Mouse (Mus musculus) v-Abl transformed pro-B cells (cell line): ENCODE data around the gene Tenm3.

Source experiments
- in situ Hi-C, 2 experiments: fragments of 400-800 bp; cut with MboI; formaldehyde crosslinking; loops; one replicate each; pipeline ENCODE4 v1.15.1; 2025; ENCODE audit not compliant: unreplicated experiment in 2 of 2

Gene Tenm3

DNA sequence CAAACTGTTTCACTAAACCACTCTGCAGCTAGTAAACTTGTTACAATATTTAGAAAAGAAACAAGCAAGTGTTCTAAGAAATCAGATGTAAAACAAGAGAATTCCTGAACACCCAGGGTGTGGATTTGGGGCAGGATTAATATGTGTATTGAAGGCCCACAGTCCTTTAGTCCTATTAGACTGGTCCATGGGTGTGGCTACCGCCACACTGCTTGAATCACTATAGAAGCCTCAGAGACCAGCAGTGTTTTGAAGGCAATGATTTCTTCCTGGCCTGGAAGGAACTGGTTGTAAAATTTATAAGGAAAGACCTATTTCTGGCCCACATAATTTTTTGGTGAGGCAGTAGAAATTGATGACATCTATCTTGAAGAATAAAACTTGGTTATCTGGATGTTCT is 33.1 kb downstream of the Tenm3 start:
- in situ Hi-C loops = no loop called here

GRCm38 (mm10) chr8:48809104-48809503 is 34.6 kb downstream of the Tenm3 start:
- in situ Hi-C loops = no loop called here

- in situ Hi-C loops = no loop called here
Measured at GRCm38 (mm10) chr8:48803070-48803469, 40.7 kb downstream of the Tenm3 start.

- in situ Hi-C loops = no loop called here
Measured at GRCm38 (mm10) chr8:48802231-48802630, 41.5 kb downstream of the Tenm3 start.

DNA sequence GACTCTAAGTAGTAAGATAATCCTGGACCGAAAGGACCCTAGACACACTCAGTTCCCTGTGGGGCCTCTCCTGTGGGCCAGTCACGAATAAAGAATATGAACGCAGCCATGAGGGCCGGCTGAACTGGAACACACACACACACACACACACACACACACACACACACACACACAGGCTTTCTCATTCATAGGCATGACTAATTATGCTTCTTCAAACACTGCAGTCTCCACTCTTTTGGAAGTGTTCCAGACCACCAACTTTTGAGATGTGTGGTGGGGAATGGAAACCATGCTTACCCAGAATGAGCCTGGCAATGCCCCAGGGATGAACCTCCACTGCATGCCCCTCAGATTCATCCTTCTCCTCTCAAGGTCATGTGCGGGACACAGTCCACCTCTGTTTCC is 45.8 kb downstream of the Tenm3 start:
- in situ Hi-C loops = no loop called here

GRCm38 (mm10) chr8:48794285-48794684 is 49.5 kb downstream of the Tenm3 start:
- in situ Hi-C loops = no loop called here

DNA sequence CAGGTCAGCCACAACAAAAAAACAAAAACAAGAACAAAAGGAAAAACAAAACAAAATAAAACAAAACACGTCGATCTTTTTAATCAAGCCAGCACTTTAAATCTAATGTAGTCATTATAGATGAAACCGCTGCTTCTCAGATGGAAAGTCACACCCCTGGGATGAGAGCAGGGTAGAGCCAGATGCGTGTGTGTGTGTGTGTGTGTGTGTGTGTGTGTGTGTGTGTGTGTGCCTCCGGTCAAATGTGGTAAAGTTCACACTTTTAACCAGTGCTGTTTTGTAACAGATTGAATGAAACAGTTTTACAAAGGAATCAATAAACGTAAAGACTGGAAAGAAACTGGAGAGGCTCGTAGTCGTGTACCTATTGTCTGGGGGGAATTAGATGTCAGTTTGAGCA is 50.0 kb downstream of the Tenm3 start:
- in situ Hi-C loops = no loop called here

DNA sequence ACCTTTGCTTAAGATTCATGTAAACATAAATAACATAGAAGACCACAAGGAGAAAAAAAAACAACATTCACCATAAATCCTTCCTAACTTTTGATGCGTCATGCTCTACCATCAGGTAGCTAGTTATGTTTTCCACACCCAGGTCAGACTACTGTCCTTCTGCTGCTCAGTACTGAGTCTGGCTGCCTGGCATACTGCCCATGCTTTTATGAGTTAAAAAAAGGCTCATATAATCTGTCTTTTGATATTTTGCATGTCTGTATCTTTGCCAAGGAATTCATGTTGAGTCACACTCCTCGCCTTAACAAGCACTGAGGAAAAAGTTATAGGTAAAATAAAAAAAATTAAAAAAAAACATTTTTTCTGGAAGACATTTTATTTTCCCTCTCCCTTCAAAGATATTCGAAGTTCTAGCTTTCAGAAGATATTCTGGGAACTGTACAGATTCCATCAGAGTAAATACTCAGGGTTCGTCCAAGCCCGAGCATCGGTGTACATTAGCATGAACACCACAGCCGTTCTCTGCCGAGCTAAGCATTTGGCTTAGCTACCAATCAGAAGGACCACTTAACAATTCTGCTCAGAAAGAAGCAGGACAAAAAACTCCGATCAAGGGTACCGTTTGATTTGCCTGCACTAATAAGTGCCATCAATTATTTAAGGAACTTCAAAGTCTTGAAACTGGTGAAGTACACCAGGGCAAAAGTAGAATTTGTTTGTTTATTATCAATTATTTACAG is 51.0 kb downstream of the Tenm3 start:
- in situ Hi-C loops = no loop called here

DNA sequence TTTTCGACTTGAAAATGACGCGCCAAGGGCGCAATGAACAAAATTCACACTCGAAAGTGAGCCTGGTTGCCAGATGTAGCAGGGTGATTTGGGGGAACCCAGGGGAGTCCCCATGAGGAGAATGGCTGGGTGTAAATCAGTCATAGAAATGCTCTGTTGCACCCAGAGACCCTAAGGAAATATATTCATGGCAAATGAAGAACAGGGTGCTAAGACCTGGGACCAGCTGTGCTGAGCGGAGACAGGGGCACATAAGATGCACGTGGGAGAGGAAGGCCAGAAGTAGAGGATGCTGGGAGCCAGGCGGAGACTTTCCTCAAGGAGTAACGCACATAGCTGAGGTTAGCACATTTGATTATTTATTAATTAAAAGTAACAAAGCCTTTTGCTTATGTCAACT is 60.4 kb downstream of the Tenm3 start:
- in situ Hi-C loops = no loop called here

DNA sequence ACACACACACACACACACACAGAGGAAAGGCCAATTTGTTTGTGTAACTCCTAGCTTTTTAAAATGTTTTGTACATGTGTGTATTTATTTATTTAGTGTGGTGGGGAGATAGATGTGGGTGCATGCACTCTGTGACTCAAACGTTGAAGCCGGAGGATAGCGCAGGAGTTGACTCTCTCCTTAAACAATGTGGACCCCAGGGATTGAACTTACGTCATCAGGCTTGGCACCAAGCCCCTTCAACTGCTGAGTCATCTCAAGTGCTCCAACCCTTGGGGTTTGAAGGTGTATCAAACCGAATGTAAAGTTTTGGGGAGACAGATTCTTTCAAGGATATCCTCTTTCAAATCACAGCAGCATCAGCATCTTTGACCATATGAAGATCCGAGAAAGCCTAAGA is 63.1 kb downstream of the Tenm3 start:
- in situ Hi-C loops = no loop called here

- in situ Hi-C loops = no loop called here
Measured at GRCm38 (mm10) chr8:48779194-48779593, 64.6 kb downstream of the Tenm3 start.

GRCm38 (mm10) chr8:48776081-48776480 is 67.7 kb downstream of the Tenm3 start:
- in situ Hi-C loops = no loop called here

- in situ Hi-C loops = no loop called here
Measured at GRCm38 (mm10) chr8:48775531-48776037, 68.2 kb downstream of the Tenm3 start.

GRCm38 (mm10) chr8:48774837-48775236 is 68.9 kb downstream of the Tenm3 start:
- in situ Hi-C loops = no loop called here

GRCm38 (mm10) chr8:48766545-48767234 is 77.1 kb downstream of the Tenm3 start:
- in situ Hi-C loops = no loop called here

DNA sequence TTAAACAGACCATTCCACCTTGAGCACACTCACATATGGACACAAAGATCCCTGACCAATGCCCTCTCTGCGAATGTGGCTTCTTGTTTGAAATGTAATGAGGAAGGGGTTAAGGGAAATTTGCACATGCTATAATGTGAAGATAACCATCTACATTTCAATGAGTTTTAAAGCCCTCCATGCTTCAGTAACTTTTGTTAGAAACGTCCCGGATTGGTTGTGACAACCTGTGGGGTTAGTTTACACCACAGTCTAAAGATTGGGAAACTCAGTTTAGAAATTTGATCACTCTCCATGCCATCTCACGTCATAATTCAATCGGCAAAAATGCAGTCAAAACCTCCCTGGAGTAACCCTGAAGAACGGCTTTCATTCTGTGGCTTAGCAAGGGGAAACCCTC is 78.5 kb downstream of the Tenm3 start:
- in situ Hi-C loops = no loop called here

- in situ Hi-C loops = no loop called here
Measured at GRCm38 (mm10) chr8:48764011-48764410, 79.7 kb downstream of the Tenm3 start.

DNA sequence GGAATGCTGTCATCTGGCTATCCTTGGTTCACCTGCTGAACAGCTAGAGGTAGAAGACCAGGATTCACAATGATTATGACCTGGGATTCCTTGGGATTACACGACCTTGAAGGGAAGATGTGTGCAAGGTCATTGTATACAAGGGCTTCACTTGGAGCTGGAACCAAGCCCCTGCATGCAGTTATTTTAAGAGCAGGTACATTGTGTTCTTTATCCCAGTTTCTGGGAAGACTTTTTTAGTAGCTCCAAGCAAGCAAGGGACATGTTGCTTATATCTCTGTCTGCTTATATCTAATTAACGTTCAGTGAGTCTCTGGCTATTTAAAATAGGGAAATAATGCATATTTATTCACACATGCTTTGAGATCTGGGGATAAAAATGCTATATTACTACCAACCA is 86.9 kb downstream of the Tenm3 start:
- in situ Hi-C loops = no loop called here

DNA sequence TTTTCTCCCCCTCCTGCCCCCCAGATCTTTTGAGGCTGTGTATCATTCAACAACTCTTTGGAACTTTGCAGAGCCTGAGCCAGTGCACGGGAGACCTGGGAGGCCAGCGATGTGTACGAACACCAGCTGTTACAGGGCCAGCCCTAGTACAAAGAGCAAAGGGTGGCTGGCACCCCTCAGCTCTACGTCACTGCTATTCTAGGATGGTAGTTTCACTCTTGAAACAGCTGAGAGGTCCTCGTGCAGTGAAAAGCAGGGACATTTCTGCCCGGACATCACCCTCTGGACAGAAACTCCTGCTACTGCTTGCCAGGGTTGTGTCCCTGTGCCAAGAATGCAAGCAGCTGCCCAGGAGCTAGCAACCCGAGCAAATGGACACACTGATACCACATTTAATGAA is 88.3 kb downstream of the Tenm3 start:
- in situ Hi-C loops = no loop called here

DNA sequence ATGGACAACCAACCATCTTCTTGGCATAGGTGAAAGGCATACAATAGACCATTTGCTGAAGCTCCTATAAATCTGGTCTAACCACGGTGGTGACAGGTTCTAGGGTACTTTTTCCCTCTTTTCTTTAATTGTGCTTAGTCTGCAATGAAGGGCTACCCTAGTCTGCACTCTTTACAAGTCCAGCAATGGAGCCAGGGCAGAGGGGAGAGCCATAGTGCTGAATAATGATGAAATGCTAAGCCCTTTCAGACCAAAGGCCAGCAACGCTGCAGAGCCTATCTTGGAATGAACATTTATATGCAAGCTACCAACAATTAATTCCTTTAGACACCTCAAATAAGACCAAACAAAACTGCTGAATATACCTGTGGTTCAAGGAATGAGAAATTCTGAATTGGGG is 88.8 kb downstream of the Tenm3 start:
- in situ Hi-C loops = no loop called here

DNA sequence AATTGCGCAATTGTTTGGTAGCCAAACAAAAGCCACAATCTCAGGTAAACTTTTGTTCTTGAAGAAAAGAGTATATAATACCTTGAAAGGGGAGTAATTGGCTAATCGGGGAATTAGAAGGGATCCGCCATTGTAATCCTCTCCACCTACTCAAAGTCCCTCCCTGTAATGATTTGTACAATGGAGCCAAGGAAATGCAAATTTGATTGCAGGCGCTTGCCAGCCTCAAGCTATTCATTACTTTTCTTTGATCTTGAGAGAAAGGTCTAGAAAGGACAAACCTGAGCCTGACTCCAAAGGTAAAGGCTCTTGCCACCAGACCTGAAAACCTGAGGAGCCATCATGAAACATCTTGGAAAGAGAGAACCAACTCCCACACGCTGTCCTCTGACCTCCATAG is 91.8 kb downstream of the Tenm3 start:
- in situ Hi-C loops = no loop called here

DNA sequence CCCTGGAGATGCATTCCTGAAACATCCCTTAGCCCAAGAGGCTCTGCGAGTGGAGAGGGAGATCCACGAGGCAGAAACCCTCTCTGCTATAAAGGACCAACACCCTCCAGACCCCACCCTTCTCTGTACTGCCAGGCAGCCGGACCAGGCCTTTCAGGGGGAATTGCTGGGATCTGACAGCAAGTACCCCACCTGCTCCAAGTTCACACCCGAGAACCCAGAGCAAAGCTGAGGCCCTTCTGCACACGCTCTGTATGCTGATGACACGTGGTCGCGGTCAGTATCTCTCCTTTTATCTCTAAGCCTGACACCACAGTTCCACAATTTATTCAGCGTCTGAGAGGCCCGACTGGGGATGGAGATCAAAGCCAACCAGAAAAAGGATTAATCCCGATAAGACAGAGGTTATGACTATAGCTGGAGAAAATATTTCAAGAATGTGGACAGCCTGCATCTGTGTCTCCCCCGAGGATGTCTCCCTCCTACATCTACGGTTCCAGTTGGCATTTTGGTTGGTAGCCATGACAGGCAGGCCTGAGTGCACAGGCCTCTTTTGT is 95.2 kb downstream of the Tenm3 start:
- in situ Hi-C loops = no loop called here
